Mouse (Mus musculus) embryo, embryonic 9.5 days (tissue): Measurements from ENCODE around the gene Sorbs1.
"Not testable (repeated sequence)": the region's sequence is repeated elsewhere in the genome, so short reads cannot be mapped to it uniquely, and the experiment has no call there.

Source experiments
- DNase-seq: peaks from one replicate; pipeline ENCODE4 v3.0.0-alpha.2; 2017; ENCODE audit errors: extremely low spot score

Sorbs1 gene

DNA sequence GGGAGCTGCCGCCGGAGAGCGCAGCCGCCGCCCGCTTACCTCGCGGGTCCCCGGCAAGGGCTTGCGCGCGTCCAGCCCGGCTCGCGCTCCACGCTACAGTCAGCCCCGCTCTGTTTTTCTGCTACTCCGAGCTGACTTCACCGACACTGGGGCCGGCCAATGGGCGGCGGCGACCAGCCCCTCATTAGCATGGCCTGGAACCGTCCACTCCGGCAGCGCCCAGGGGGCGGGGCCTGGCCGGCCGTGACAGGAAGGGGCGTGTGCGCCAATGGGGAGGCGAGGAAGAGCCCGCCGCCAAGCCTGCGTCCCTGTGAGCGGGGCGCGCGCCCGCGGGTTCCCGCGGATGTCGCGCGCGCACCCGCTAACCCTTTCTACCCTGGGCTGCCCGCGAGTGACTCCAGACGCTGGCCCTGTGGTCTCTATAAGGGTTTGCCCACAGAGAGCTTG lies at the start of gene Sorbs1:
TSS of gene Sorbs1 (minus strand) at position 148 of the 447 bp plus-strand sequence.
- DNase-seq = peak; percentile 97

DNA sequence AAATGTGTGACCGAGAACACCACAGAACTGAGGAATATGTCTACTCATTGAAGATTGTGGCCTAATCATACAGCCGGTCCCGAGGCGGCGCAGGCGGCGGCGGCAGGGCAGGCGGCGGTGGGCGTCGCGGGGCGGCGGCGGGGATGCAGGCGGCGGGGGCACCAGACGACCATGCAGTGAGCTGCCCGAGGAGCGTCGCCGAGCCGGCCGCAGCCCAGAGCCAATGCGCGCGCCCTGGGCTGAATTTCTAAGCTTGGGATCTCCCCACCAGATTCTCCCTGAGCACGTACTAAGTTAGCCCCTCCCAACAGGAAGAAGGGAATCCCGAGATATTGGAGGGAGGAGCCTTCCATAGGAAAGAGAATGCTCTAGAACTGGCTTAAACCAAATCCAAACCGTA lies 47.9 kb upstream of the Sorbs1 start:
- not testable (repeated sequence) for DNase-seq

DNA sequence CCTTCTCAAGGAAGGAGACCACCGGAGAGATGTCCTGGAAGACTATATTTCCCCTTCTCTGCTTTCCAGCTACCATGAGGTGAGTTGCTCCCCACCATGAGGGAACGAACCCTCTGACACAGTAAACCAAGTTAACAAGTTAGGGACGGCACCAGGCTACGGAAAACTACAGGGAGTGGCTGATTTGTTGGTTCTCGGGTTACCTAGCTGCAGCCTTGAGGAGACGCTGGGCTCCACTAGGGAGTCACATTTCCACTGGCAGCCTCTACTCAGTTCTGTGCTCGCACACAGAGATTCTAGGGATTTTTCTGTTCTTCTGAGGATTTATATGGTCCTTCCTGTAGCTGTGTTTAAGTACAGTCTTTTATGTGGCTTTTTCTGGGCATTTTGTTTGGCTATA lies 42.5 kb upstream of the Sorbs1 start:
- DNase-seq = no peak

DNA sequence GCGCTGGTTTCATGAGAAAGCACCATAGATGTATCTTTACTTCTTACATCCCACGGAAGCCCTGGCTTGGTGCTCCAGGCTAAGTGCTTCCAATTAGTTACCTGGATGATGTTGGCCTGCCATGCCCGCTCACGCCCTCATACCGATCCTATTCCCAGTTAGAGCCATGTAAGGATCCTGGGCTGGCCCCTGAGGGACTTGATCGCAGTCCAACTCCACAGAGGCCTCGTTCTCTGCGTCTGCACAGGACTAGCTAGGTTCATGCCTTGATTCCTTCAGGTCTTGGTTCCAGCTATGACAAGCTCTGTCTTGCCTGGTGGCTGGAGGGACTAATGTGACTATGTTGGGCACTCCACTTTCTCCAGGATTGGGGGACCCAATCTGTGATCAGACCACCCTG lies 41.6 kb upstream of the Sorbs1 start:
- DNase-seq = no peak

DNA sequence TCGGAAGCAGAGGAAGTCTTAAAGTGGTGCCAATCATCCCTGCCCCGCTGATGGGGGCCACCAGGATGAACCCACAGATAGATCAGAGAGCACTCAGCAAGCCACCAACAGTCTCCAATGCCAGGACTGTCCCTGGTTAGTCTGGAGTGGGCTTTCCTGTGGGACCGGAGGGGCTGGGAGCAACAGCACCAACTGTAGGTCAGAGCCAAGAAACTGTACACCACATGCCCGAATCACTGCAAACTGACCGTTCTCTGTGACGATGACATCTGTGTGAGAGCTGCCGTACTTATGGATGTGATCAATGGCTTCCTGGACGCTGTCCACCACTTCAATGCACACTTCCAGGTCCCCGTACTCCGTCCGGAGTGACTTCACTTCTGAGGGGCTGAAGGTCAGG lies 40.8 kb upstream of the Sorbs1 start:
- DNase-seq = no peak

GRCm38 (mm10) chr19:40553849-40554248 lies 40.3 kb upstream of the Sorbs1 start:
- DNase-seq = no peak

GRCm38 (mm10) chr19:40553014-40553789 lies 39.6 kb upstream of the Sorbs1 start:
- DNase-seq = no peak

- DNase-seq = no peak
These were observed 36.0 kb upstream of the Sorbs1 start for GRCm38 (mm10) chr19:40549516-40550135.

DNA sequence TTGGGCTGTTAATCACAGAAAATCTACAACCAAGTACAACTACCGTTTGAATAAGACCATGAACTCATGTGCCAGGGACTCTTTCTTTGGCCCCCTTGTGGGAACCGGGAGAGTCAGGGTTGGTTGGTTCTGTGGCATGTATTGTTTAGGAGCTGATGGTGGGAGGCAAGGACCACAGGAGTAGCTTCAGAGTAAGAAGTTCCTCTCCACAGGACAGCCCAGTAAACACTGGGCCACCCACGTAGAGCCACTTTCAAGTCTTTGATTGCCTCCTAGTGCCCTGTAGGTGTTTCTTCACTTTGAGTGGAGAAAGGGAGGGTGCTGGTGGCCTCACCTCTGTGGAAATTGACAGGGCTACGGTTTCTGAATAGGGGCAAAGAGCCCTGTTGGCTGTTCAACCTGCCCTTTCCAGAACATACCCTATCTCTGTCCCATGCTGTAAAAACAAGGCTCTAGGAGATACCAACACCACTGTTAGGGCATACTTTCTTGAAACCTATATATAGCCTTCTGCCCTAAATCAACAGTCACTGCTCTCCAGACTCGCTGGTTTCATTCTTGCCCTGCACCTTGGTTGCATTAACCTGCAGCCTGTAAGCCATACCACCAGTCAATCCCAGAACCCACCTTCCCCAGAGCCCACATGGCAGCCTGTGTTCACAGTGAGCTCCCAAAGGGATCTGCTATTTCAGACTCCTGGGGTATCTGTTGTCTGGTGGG lies 35.4 kb upstream of the Sorbs1 start:
- DNase-seq = peak; percentile 36

DNA sequence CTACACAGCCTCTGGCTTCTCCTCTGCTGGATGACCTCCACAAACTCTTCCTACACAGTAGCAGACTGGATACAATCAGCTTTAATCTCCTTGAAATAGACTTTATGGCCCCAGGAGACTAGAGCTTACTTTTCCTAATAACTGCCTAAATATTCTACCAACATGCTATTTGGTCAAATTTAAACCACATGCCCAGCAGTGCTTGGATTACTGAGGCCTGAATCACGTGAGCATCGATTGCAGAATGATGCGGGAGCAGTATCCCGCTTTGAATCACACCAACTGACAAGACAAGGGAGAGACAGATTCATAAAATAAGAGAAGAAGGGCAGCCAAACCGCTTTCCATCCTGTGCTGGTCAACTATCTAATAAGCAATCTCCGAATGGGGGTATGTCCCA lies 34.8 kb upstream of the Sorbs1 start:
- no peak for DNase-seq

- peak; percentile 71 for DNase-seq
These were observed 31.3 kb upstream of the Sorbs1 start for GRCm38 (mm10) chr19:40544856-40545255.

DNA sequence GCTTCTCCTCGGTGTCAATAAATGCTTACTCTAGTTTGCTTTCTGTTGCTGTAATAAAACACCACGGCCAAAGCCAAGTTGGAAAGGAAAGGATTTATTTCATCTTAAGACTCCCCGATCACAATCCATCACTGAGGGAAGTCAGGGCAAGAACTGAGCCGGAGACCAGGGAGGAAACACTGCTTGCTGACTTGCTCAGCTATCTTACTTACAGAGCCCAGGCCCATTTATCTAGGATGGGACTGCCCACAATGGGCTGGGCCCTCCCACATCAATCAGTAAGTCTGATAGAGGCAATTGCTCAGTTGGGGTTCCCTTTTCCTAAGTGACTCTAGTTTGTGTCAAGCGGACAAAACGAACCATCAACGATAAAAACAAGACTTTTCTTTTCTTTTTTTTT lies 29.2 kb upstream of the Sorbs1 start:
- no peak for DNase-seq

- no peak for DNase-seq
These were observed 22.9 kb upstream of the Sorbs1 start for GRCm38 (mm10) chr19:40536526-40536925.

GRCm38 (mm10) chr19:40532525-40532924 lies 18.9 kb upstream of the Sorbs1 start:
- no peak for DNase-seq

DNA sequence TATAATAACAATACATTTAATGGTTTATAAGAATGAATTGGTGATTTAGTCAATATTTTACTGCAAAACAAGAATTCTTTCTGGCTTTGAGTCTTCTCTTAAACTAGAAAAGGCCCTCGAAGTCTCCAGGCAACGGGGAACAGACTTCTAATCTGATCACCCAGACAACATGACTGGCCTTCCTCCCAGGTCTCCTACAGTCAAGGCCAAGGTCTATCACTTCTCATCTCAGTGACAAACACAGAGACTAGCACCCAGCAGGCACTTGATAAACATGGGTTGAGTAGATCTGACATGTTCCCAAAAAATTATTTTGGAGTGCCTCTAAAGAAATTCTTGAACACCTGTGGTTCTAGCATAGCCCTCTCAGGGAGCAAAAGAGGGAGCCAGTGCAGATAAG lies 16.7 kb upstream of the Sorbs1 start:
- no peak for DNase-seq

DNA sequence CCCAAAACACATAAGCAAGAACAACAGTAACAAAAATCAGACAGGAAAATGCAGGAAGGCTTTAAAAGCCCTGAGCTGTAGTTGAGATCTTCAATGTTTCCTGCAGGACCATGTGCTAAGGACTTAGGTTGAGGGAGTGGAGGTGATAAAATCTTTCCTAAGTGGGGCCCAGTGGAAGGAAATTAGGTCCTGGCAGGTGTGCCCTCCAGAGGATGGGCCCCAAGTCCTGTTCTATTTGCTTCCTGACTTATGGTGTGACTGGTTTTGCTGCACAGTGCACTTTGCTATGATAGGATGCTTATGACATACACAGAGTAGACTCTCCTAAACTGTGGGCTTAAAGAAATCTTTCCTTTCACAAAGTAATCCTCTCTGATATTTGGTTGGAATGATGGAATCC lies 14.7 kb upstream of the Sorbs1 start:
- DNase-seq = no peak

GRCm38 (mm10) chr19:40526367-40527014 lies 12.9 kb upstream of the Sorbs1 start:
- DNase-seq = no peak

DNA sequence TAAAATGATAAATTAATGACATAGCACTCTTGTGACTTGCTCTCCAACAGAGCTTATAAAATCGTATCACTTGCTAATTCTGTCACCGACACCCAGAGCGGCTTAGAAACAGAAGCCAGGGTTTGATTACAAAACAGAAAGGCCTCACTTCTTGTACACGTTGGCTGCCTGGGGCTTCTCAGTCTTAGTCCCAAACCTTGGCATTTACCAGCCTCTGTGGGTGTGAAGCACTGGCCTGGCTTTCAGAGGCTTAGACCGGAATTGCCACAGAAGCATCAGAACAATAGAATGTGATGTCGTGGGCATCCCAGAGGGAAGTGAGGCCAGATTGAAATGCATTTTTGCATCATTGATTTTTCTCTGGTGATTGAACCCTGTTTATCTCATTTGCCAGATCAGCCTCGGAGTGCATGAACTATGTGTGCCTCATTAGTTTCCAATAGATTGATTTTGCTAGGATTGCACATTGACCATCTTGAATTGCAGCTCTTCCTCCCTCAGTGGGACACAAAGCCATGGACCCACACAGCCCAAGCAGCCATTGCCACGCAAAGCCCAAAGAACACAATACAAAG lies 9.9 kb upstream of the Sorbs1 start:
- DNase-seq = no peak

DNA sequence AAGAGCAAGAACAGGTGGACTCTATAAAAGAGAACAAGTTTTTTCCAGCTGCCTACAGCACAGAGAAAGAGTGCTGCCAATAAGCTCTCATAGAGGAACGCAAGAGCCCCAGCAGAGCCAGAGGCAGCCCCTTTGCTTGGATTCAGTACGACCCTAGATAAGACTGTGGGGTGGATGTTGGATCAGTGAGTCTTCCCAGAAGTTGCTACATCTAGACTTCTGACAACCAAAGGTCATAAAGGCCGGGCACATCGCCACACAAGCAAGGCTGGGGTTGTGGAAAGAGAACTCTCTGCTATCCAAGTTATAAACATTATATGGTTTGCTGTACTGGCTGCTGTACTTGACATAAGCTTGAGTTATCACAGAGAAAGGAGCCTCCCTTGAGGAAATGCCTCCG lies 6.8 kb upstream of the Sorbs1 start:
- DNase-seq = no peak

DNA sequence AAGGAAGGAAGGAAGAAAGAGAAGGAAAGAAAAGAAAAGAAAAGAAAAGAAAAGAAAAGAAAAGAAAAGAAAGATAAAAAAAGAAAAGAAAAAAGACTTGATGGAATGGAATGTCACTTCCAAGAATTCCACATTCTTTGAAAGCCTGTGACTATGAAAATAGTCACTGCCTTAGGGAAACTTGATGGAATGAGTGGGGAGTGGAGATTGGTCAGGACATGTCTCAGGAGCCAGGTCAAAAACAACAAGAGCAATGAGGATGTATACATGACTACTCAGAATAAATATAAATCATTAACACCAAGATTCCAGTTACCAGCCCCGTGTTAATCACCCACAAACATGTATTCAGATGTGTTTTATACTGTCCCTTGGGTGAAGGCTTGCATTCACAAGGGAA lies 5.1 kb upstream of the Sorbs1 start:
- DNase-seq = no peak

- DNase-seq = no peak
These were observed 2.0 kb upstream of the Sorbs1 start for GRCm38 (mm10) chr19:40515596-40515995.

DNA sequence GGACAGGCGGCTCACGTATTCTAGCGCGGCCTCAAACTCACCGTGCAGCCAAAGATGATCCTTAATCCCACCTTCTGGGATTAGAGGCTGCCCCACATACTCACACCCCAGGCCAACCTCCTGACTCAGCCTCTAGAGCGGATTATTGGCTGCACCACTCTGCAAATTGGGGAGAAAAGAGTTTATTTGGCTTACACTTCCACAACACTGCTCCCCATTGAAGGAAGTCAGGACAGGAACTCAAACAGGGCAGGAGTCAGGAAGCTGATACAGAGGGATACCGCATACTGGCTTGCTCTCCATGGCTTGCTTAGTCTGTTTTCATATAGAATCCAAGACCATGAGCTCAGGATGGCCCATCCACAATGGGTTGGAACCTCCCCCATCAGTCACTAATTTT lies 797 bp upstream of the Sorbs1 start:
- no peak for DNase-seq
